ENCODE assay signal across 8 mouse cellular contexts in the genomic region with DNA sequence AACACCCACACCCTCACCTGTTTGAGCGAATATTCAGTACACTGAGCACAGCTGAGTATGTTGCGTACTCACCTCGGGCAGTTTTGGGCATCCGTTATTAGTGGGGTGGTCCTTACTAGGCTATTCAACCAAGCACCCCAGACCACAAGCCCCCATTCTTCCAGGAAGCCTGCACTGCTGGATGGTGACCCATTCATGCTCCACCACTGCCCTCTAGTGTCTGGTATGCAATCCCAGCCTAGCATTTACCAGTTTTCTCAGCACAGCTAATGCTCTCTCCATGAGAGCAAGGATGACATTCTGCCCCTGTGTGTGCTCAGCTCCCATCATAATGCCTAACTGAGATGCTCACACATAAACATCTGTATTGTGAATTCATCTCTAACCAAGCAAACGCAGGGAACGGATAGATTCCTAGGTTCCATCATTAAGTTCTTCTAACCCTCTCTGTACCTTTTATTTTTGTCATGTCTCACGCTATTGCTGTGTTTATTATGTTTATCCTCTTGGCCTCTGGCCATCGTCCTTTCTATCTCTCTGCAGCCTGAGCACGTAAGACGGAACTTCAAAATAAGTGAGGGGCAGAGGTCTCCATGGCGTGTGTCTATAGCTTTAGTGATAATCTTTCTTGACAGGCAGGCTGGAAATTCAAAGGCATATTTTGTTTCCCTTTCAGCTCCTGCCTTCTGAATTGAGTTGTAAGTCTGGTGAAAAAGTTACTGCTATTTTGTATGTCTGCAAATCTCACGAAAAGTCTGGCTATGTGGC. TPM values are rescaled to one million over a fixed set of nuclear protein-coding genes. Genes with fewer than 3 reads are reported as not detected.
DNase-seq lines count a peak whose midpoint lies in the region; ATAC-seq and TF ChIP-seq lines count a peak whose summit lies in the region.

No protein-coding gene starts in this region.

- intact Hi-C loops in left cerebral cortex, postnatal 25 days (cut with DNase I), result loop anchor here (5.0 kb wide), 1 partner anchor 117 kb away; no protein-coding TSS in a partner anchor

- no peaks in the 10 kb centered on the region for H3K9me3 ChIP-seq in hindbrain, embryonic 10.5 days
- no peaks in the 10 kb centered on the region for H3K9me3 ChIP-seq in hindbrain, embryonic 12.5 days (replicated peaks)
- no peaks in the 10 kb centered on the region for H3K9me3 ChIP-seq in forebrain, postnatal 0 days (ENCODE audit: low read length)
- no peaks in the 10 kb centered on the region for H3K9me3 ChIP-seq in intestine, embryonic 15.5 days
- H3K9me3 ChIP-seq in midbrain, embryonic 11.5 days (ENCODE audit: control insufficient read depth, low read length), result no peaks in the 10 kb centered on the region

- DNase-seq in hindbrain, embryonic 10.5 days (ENCODE audit: low spot score), result peak; percentile 68
- DNase-seq in cerebellum, adult 8-10 months, result peak; percentile 13
- peak; percentile 89 for DNase-seq in forebrain, postnatal 0 days
- DNase-seq in left cerebral cortex, postnatal 25 days (ENCODE audit: low spot score in 2 of 2), result peak; percentile 51 to 70
- peak; percentile 92 for DNase-seq in midbrain, embryonic 11.5 days (ENCODE audit: low spot score, missing footprints)
- DNase-seq in right cerebral cortex, postnatal 25 days, result peak; percentile 25

- no peak overlapping the region for H3K27ac ChIP-seq in hindbrain, embryonic 10.5 days
- H3K27ac ChIP-seq in hindbrain, embryonic 12.5 days, result no peak overlapping the region
- no peak overlapping the region for H3K27ac ChIP-seq in forebrain, postnatal 0 days (ENCODE audit: low read depth, low read length)
- H3K27ac ChIP-seq in intestine, embryonic 15.5 days, result no peak overlapping the region
- H3K27ac ChIP-seq in midbrain, embryonic 11.5 days (ENCODE audit: low read depth, low read length), result peak overlapping the region; percentile 8; the same call in 1 of the 2 replicates

- H3K4me3 ChIP-seq in hindbrain, embryonic 10.5 days, result no peak overlapping the region
- no peak overlapping the region for H3K4me3 ChIP-seq in hindbrain, embryonic 12.5 days
- no peak overlapping the region for H3K4me3 ChIP-seq in forebrain, postnatal 0 days (ENCODE audit: low read depth, low read length)
- no peak overlapping the region for H3K4me3 ChIP-seq in intestine, embryonic 15.5 days (replicated peaks)
- H3K4me3 ChIP-seq in midbrain, embryonic 11.5 days (ENCODE audit: low read depth, low read length), result no peak overlapping the region

- H3K4me2 ChIP-seq in hindbrain, embryonic 12.5 days (replicated peaks), result no peak overlapping the region
- no peak overlapping the region for H3K4me2 ChIP-seq in forebrain, postnatal 0 days (ENCODE audit: low read depth)
- no peak overlapping the region for H3K4me2 ChIP-seq in intestine, embryonic 15.5 days (replicated peaks)
- H3K4me2 ChIP-seq in midbrain, embryonic 11.5 days, result no peak overlapping the region

- peak; percentile 98 for TF ChIP-seq CTCF in forebrain, postnatal 0 days (IDR thresholded peaks at IDR 0.05; ENCODE audit: low read depth)

- no peaks in the 10 kb centered on the region for H3K36me3 ChIP-seq in hindbrain, embryonic 10.5 days
- H3K36me3 ChIP-seq in hindbrain, embryonic 12.5 days, result no peaks in the 10 kb centered on the region
- H3K36me3 ChIP-seq in forebrain, postnatal 0 days (ENCODE audit: insufficient read depth), result no peaks in the 10 kb centered on the region
- no peaks in the 10 kb centered on the region for H3K36me3 ChIP-seq in intestine, embryonic 15.5 days
- no peaks in the 10 kb centered on the region for H3K36me3 ChIP-seq in midbrain, embryonic 11.5 days (ENCODE audit: control insufficient read depth, insufficient read depth, low read length)

- no peaks in the 10 kb centered on the region for H3K4me1 ChIP-seq in hindbrain, embryonic 10.5 days (replicated peaks)
- no peaks in the 10 kb centered on the region for H3K4me1 ChIP-seq in hindbrain, embryonic 12.5 days
- no peaks in the 10 kb centered on the region for H3K4me1 ChIP-seq in forebrain, postnatal 0 days (ENCODE audit: insufficient read depth)
- H3K4me1 ChIP-seq in intestine, embryonic 15.5 days (replicated peaks), result no peaks in the 10 kb centered on the region
- H3K4me1 ChIP-seq in midbrain, embryonic 11.5 days (ENCODE audit: control insufficient read depth, insufficient read depth, low read length), result no peaks in the 10 kb centered on the region

- no peak for ATAC-seq in hindbrain, embryonic 12.5 days (ENCODE audit: low FRiP score)
- ATAC-seq in forebrain, postnatal 0 days, result peak; percentile 96
- peak; percentile 28; the same call in 1 of the 2 replicates for ATAC-seq in intestine, embryonic 15.5 days
- ATAC-seq in midbrain, embryonic 11.5 days (ENCODE audit: low FRiP score), result peak; percentile 87

- WGBS in hindbrain, embryonic 10.5 days, result 63% methylated on average over 12 of the region's 12 CpGs
- 64% methylated on average over 12 of the region's 12 CpGs for WGBS in hindbrain, embryonic 12.5 days
- 42% methylated on average over 12 of the region's 12 CpGs for WGBS in forebrain, postnatal 0 days
- WGBS in intestine, embryonic 15.5 days, result 47% methylated on average over 12 of the region's 12 CpGs
- 40% methylated on average over 12 of the region's 12 CpGs for WGBS in midbrain, embryonic 11.5 days

- H3K9ac ChIP-seq in hindbrain, embryonic 12.5 days, result no peak overlapping the region
- H3K9ac ChIP-seq in forebrain, postnatal 0 days, result no peak overlapping the region
- no peak overlapping the region for H3K9ac ChIP-seq in intestine, embryonic 15.5 days
- no peak overlapping the region for H3K9ac ChIP-seq in midbrain, embryonic 11.5 days (ENCODE audit: low read length)

- H3K27me3 ChIP-seq in hindbrain, embryonic 10.5 days (ENCODE audit: insufficient read depth, poor library complexity, severe bottlenecking), result no peaks in the 10 kb centered on the region
- no peaks in the 10 kb centered on the region for H3K27me3 ChIP-seq in hindbrain, embryonic 12.5 days
- no peaks in the 10 kb centered on the region for H3K27me3 ChIP-seq in forebrain, postnatal 0 days (ENCODE audit: insufficient read depth, low read length)
- no peaks in the 10 kb centered on the region for H3K27me3 ChIP-seq in intestine, embryonic 15.5 days (replicated peaks)
- no peaks in the 10 kb centered on the region for H3K27me3 ChIP-seq in midbrain, embryonic 11.5 days (ENCODE audit: control insufficient read depth, insufficient read depth, low read length)

RNA-seq across cellular contexts. Expression of a gene that starts 17.0 kb away (rescaled TPM):
- 41.3 and 43.2 TPM in 2 replicates for polyA plus RNA-seq in hindbrain, embryonic 10.5 days (2016; fragmentation: Nextera tagmentation; extraction: Ambion mirVana)
- 42.9 and 44.6 TPM in 2 replicates for polyA plus RNA-seq in hindbrain, embryonic 12.5 days (2016; fragmentation: Nextera tagmentation; extraction: Ambion mirVana)
- 24.0 and 26.2 TPM in 2 replicates for total RNA-seq in forebrain, postnatal 0 days (2014; rRNA removed)
- polyA plus RNA-seq in forebrain, postnatal 0 days (2015; fragmentation: Nextera tagmentation; extraction: Ambion mirVana), result 23.8 and 34.7 TPM in 2 replicates
- polyA plus RNA-seq in intestine, embryonic 15.5 days (2015; fragmentation: Nextera tagmentation; extraction: Ambion mirVana), result 37.3 and 42.6 TPM in 2 replicates
- 10 to 100 TPM; 54.7 to 64.1 TPM for total RNA-seq in left cerebral cortex, postnatal 25 days (2021)
- 55.8 and 58.4 TPM in 2 replicates for polyA plus RNA-seq in midbrain, embryonic 11.5 days (2014; fragmentation: Nextera tagmentation; extraction: Ambion mirVana)

Comparison
In these comparisons a context has a peak if more than half of its experiments do, and no peak if none do; other contexts are left out.
1. DNase-seq: peak in every context shown above with its lines; median percentile 92 in midbrain, embryonic 11.5 days; 89 in forebrain, postnatal 0 days; 68 in hindbrain, embryonic 10.5 days; 60 in left cerebral cortex, postnatal 25 days; 25 in right cerebral cortex, postnatal 25 days; 13 in cerebellum, adult 8-10 months.